ENCODE assay signal across 8 mouse cellular contexts in the genomic region with DNA sequence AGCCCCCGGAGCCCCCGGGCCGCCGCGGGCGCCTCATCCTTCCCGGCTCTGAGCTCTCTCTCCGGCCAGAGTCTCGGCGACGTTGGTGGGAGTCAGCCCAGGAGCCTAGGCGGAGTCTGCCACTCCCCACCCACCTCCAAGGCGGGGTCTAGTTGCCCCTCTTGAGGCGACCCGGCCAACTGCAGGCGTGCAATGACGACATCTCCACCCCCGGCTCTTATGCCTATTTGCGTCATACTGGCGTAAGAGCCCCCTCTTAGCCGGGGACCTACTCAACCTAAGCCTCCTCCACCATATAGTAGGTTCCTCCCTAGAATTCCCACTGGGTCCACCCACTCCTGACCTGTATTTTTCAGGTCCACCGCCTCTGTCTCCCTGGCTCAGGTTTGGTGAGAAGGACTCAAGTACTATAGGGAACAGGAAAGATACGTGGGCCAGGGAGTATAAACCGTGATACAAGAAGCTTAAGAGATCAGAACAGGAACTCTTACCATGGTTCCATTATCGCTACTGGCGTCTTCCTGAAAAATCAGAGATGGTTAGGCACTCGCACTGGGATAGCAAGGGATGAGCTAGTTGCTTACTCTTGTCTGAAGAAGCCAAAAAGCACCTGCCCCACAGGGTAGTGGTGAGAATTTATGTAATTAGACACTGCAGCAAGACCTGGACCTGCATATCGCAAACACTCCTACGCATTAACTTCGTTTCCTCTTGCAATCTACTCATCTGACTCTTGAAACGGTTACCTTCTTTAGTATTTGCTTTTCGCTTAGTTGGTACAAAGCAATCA. TPM values are rescaled to one million over a fixed set of nuclear protein-coding genes. Genes with fewer than 3 reads are reported as not detected.
DNase-seq lines count a peak whose midpoint lies in the region; ATAC-seq lines count a peak whose summit lies in the region.

A gene (minus strand): TSS at position 412 of the 790 bp plus-strand sequence.

- peaks cover 52% of the 10 kb centered on the region for H3K27me3 ChIP-seq in megakaryocyte, embryonic 14.5 days (replicated peaks)
- peaks cover 3% of the 10 kb centered on the region; the same call in 1 of the 2 replicates for H3K27me3 ChIP-seq in hindbrain, embryonic 16.5 days (replicated peaks; ENCODE audit: control insufficient read depth, insufficient read depth, low read length)
- H3K27me3 ChIP-seq in liver, embryonic 13.5 days: peaks cover 72% of the 10 kb centered on the region
- peaks cover 28% of the 10 kb centered on the region for H3K27me3 ChIP-seq in stomach, embryonic 16.5 days (ENCODE audit: control insufficient read depth, insufficient read depth, low read length)

- peak within 1 kb of the TSS; percentile 64; the same call in 1 of the 2 replicates for H3K27ac ChIP-seq in hindbrain, embryonic 16.5 days (ENCODE audit: low read depth, low read length)
- H3K27ac ChIP-seq in liver, embryonic 13.5 days: no peak within 1 kb of the TSS
- no peak within 1 kb of the TSS for H3K27ac ChIP-seq in stomach, embryonic 16.5 days (ENCODE audit: low read length)

- peak within 1 kb of the TSS; percentile 90 for H3K4me3 ChIP-seq in megakaryocyte, embryonic 14.5 days (replicated peaks)
- peak within 1 kb of the TSS; percentile 71 for H3K4me3 ChIP-seq in hindbrain, embryonic 16.5 days (ENCODE audit: low read length)
- H3K4me3 ChIP-seq in liver, embryonic 13.5 days (replicated peaks): 0 out of 2 replicates have a peak within 1 kb of the TSS, but pooled peaks have one; percentile 1
- H3K4me3 ChIP-seq in stomach, embryonic 16.5 days (replicated peaks; ENCODE audit: low read length): peak within 1 kb of the TSS; percentile 10; the same call in 1 of the 2 replicates

- H3K9me3 ChIP-seq in megakaryocyte, embryonic 14.5 days: no peaks in the 10 kb centered on the region
- no peaks in the 10 kb centered on the region for H3K9me3 ChIP-seq in hindbrain, embryonic 16.5 days (ENCODE audit: control insufficient read depth, low read length)
- H3K9me3 ChIP-seq in liver, embryonic 13.5 days (replicated peaks): no peaks in the 10 kb centered on the region
- H3K9me3 ChIP-seq in stomach, embryonic 16.5 days (replicated peaks; ENCODE audit: control insufficient read depth, low read length): no peaks in the 10 kb centered on the region

- H3K4me1 ChIP-seq in megakaryocyte, embryonic 14.5 days: peaks cover 29% of the 10 kb centered on the region
- H3K4me1 ChIP-seq in hindbrain, embryonic 16.5 days (ENCODE audit: control insufficient read depth, insufficient read depth, low read depth, low read length): no peaks in the 10 kb centered on the region; the same call in 1 of the 2 replicates
- H3K4me1 ChIP-seq in liver, embryonic 13.5 days (replicated peaks): peaks cover 3% of the 10 kb centered on the region; the same call in 1 of the 2 replicates
- no peaks in the 10 kb centered on the region for H3K4me1 ChIP-seq in stomach, embryonic 16.5 days (ENCODE audit: control insufficient read depth, insufficient read depth, low read length)

- ATAC-seq in megakaryocyte, adult 5-6 weeks (ENCODE audit: poor library complexity, severe bottlenecking): no peak
- peak; percentile 92 for ATAC-seq in hindbrain, embryonic 16.5 days
- ATAC-seq in liver, embryonic 13.5 days (ENCODE audit: low read depth): no peak
- no peak for ATAC-seq in stomach, embryonic 16.5 days (ENCODE audit: insufficient read depth, low FRiP score)
- ATAC-seq in megakaryocyte-erythroid progenitor cell, adult 5-6 weeks (replicated peaks; ENCODE audit: low FRiP score, low TSS enrichment, poor library complexity, severe bottlenecking): no peak

- H3K4me2 ChIP-seq in hindbrain, embryonic 16.5 days (ENCODE audit: low read length): peak within 1 kb of the TSS; percentile 56
- 0 out of 2 replicates have a peak within 1 kb of the TSS, but pooled peaks have one; percentile 6 for H3K4me2 ChIP-seq in liver, embryonic 13.5 days
- no peak within 1 kb of the TSS for H3K4me2 ChIP-seq in stomach, embryonic 16.5 days (ENCODE audit: low read depth, low read length)

- no peaks in the 10 kb centered on the region for H3K36me3 ChIP-seq in megakaryocyte, embryonic 14.5 days (replicated peaks; ENCODE audit: low read length)
- no peaks in the 10 kb centered on the region for H3K36me3 ChIP-seq in hindbrain, embryonic 16.5 days (ENCODE audit: control insufficient read depth, insufficient read depth, low read length)
- H3K36me3 ChIP-seq in liver, embryonic 13.5 days: no peaks in the 10 kb centered on the region
- no peaks in the 10 kb centered on the region for H3K36me3 ChIP-seq in stomach, embryonic 16.5 days (ENCODE audit: control insufficient read depth, insufficient read depth, low read length)

- peak within 1 kb of the TSS; percentile 76 for H3K9ac ChIP-seq in hindbrain, embryonic 16.5 days (ENCODE audit: low read depth, low read length)
- H3K9ac ChIP-seq in liver, embryonic 13.5 days: no peak within 1 kb of the TSS
- H3K9ac ChIP-seq in stomach, embryonic 16.5 days (ENCODE audit: low read length): no peak within 1 kb of the TSS

- 10% methylated on average over 29 of the region's 32 CpGs for WGBS in hindbrain, embryonic 16.5 days
- WGBS in liver, embryonic 13.5 days (ENCODE audit: insufficient replicate concordance): 10% methylated on average over 32 of the region's 32 CpGs
- 13% methylated on average over 29 of the region's 32 CpGs for WGBS in stomach, embryonic 16.5 days

- peak; percentile 27 for DNase-seq in embryo, embryonic 10.5 days (ENCODE audit: low spot score)
- no peak for DNase-seq in liver, embryonic 13.5 days
- DNase-seq in gastrocnemius, postnatal 36 days: no peak

- intact Hi-C loops in gastrocnemius, postnatal 36 days (cut with DNase I): no loop called here

RNA-seq across cellular contexts. Expression of the gene that starts here (rescaled TPM):
- 12.4 and 22.6 TPM in 2 replicates for polyA plus RNA-seq in megakaryocyte, embryonic 14.5 days (2012; ENCODE audit: insufficient read depth, low replicate concordance)
- total RNA-seq in megakaryocyte, adult 5-6 weeks (2015): not detected in 2 replicates
- not detected in 2 replicates for total RNA-seq in megakaryocyte, adult 5-6 weeks (2017)
- polyA plus RNA-seq in hindbrain, embryonic 16.5 days (2015; fragmentation: Nextera tagmentation; extraction: Ambion mirVana): 36.9 and 40.6 TPM in 2 replicates
- 0.17 and 0.24 TPM in 2 replicates for polyA plus RNA-seq in liver, embryonic 13.5 days (2015; fragmentation: Nextera tagmentation; extraction: Ambion mirVana)
- 2.0 and 2.6 TPM in 2 replicates for polyA plus RNA-seq in stomach, embryonic 16.5 days (2015; fragmentation: Nextera tagmentation; extraction: Ambion mirVana)
- under 1 TPM in 1 of 2 experiments, not detected in 1; 0.10 TPM for total RNA-seq in gastrocnemius, postnatal 36 days (2021)
- 0.31 TPM in 1 of 2 replicates, not detected in the other for total RNA-seq in megakaryocyte-erythroid progenitor cell, adult 5-6 weeks (2014; fragmentation: Nextera tagmentation)
- 0.08 TPM in 1 of 2 replicates, not detected in the other for total RNA-seq in megakaryocyte-erythroid progenitor cell, adult 5-6 weeks (2017)

Comparison
In these comparisons a context has a peak if more than half of its experiments do, and no peak if none do; other contexts are left out.
1. H3K4me3 ChIP-seq: peak in every context shown above with its lines; median percentile 90 in megakaryocyte, embryonic 14.5 days; 71 in hindbrain, embryonic 16.5 days; 10 in stomach, embryonic 16.5 days; 1 in liver, embryonic 13.5 days.